Mouse (Mus musculus) kidney, adult 2 months (tissue): ENCODE results near the gene Ilvbl.

Source experiments
- CTCF ChIP-seq: fragments of 200-500 bp; conservative IDR thresholded peaks from 2 replicates; pipeline ENCODE4 v1.5.1; 2011; ENCODE audit warnings: low read depth, mild to moderate bottlenecking, control low read depth, low read length, moderate library complexity, mixed read lengths; ENCODE audit not compliant: insufficient read depth, insufficient read length
- POLR2A ChIP-seq: fragments of 200-500 bp; IDR thresholded peaks from one replicate; pipeline ENCODE4 v1.6.1; 2011; ENCODE audit warnings: low read depth, low read length, control low read depth

GRCm38 (mm10) chr10:78607602-78608001, 33.5 kb downstream of the Ilvbl start:
- TF ChIP-seq POLR2A (no peak), CTCF (no peak)
